Mouse (Mus musculus) hindbrain, postnatal 0 days (tissue): ENCODE measurements around the gene Gpx4. TPM values are rescaled to one million over a fixed set of nuclear protein-coding genes. Genes with fewer than 3 reads are reported as not detected.

Source experiments
- ATAC-seq: fragments of 200-750 bp; cut with Nextera tagmentation; 2 replicates; pipeline ENCODE4 v1.8.0; 2017; ENCODE audit warnings: mild to moderate bottlenecking, moderate TSS enrichment, moderate library complexity
- DNase-seq: peaks from one replicate; pipeline ENCODE4 v3.0.0-alpha.2; 2015; ENCODE audit warnings: low spot score
- H3K27ac ChIP-seq: fragments of 300-500 bp; sonication (generic); 2 replicates; pipeline ENCODE4 v1.5.1; 2014; ENCODE audit warnings: mild to moderate bottlenecking
- H3K27me3 ChIP-seq: fragments of 300-500 bp; sonication (generic); 2 replicates; pipeline ENCODE4 v1.6.1; 2014; ENCODE audit warnings: low read length, mixed read lengths; ENCODE audit not compliant: insufficient read depth
- H3K36me3 ChIP-seq: fragments of 300-500 bp; sonication (generic); 2 replicates; pipeline ENCODE4 v1.6.1; 2014; ENCODE audit warnings: low read length, mixed read lengths; ENCODE audit not compliant: insufficient read depth
- H3K4me1 ChIP-seq: fragments of 300-500 bp; sonication (generic); 2 replicates; pipeline ENCODE4 v1.6.1; 2014; ENCODE audit warnings: antibody characterized with exemption, low read length, mixed read lengths; ENCODE audit not compliant: insufficient read depth
- H3K4me2 ChIP-seq: fragments of 300-500 bp; sonication (generic); 2 replicates; pipeline ENCODE4 v1.6.1; 2014; ENCODE audit warnings: low read depth, mild to moderate bottlenecking, low read length, moderate library complexity, mixed read lengths
- H3K4me3 ChIP-seq: fragments of 300-500 bp; sonication (generic); 2 replicates; pipeline ENCODE4 v1.5.1; 2014; ENCODE audit warnings: low read length
- H3K9ac ChIP-seq: fragments of 300-500 bp; sonication (generic); replicated peaks from 2 replicates; pipeline ENCODE4 v1.6.1; 2014; ENCODE audit warnings: mild to moderate bottlenecking, low read length, moderate library complexity, mixed read lengths
- H3K9me3 ChIP-seq: fragments of 300-500 bp; sonication (generic); 2 replicates; pipeline ENCODE4 v1.6.1; 2016; ENCODE audit warnings: low read length, mixed read lengths
- CTCF ChIP-seq: IDR thresholded peaks from 2 replicates; pipeline ENCODE4 v1.5.1; 2016; ENCODE audit warnings: antibody characterized with exemption, control low read depth, low read depth
- WGBS: fragments of 180-500 bp; shearing (Covaris S2); extraction: QIAGEN DNeasy Blood & Tissue Kit; methylation state at CpG from one replicate; pipeline ENCODE4 v1.1.7; 2014; 5-methylcytosine and 5-hydroxymethylcytosine counted together
- polyA plus RNA-seq: library from polyadenylated mRNA; unstranded; fragments of >200 nt; fragmentation: Nextera tagmentation; extraction: Ambion mirVana; gene quantifications from 2 replicates; pipeline ENCODE4 v1.2.1, GENCODE M21; 2015
- total RNA-seq: library from RNA; depleted of rRNA; stranded (reverse); fragments of >200 nt; gene quantifications from 2 replicates; pipeline ENCODE4 v1.2.3, GENCODE M21; 2014

Gene Gpx4
- total and polyA plus RNA-seq, 2 experiments from 2014 or later: 379 to 757 TPM

- WGBS: 53% methylated on average over 9 of the region's 9 CpGs
- Histone ChIP-seq H3K4me1 (no peaks in the 10 kb centered on the region; the same call in 1 of the 2 replicates), H3K9ac (no peak overlapping the region), H3K4me2 (no peak overlapping the region), H3K9me3 (no peaks in the 10 kb centered on the region), H3K36me3 (no peaks in the 10 kb centered on the region), H3K27ac (peak overlapping the region; percentile 52; the same call in 1 of the 2 replicates), H3K27me3 (no peaks in the 10 kb centered on the region), H3K4me3 (no peak overlapping the region)
- ATAC-seq (peak; percentile 49; the same call in 1 of the 2 replicates), DNase-seq (peak; percentile 59)
- no peak for TF ChIP-seq CTCF
Measured at GRCm38 (mm10) chr10:80070837-80071515, 24.0 kb downstream of the Gpx4 start.

DNA sequence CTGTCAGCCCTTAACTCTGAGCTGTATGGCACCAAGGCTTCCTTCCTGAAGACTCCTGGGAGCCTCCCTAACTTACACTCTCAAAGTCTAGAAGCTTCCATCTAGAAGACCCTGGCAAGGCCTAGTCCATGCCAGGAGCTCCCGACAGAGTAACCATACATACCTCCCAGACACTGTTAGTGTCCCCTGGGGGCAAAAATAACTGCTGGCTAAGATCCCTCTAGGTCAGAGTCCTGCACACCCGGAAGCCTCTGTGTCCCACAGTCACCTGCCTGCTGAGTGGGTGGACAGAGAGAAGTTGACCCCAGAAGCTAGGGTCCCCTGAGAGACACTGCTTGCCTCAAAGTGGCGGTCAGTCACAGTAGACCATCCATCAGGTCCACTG lies 24.5 kb downstream of the Gpx4 start:
- ATAC-seq: no peak
- Histone ChIP-seq H3K9ac (no peak overlapping the region), H3K4me3 (no peak overlapping the region), H3K27me3 (no peaks in the 10 kb centered on the region), H3K9me3 (no peaks in the 10 kb centered on the region), H3K27ac (peak overlapping the region; percentile 51; the same call in 1 of the 2 replicates), H3K4me1 (no peaks in the 10 kb centered on the region; the same call in 1 of the 2 replicates), H3K36me3 (no peaks in the 10 kb centered on the region), H3K4me2 (no peak overlapping the region)
- TF ChIP-seq CTCF: no peak
- WGBS: 83% methylated on average over 3 of the region's 3 CpGs
- DNase-seq: no peak

- Histone ChIP-seq H3K36me3 (no peaks in the 10 kb centered on the region), H3K9me3 (no peaks in the 10 kb centered on the region), H3K4me3 (no peak overlapping the region), H3K9ac (no peak overlapping the region), H3K27ac (no peak overlapping the region), H3K27me3 (no peaks in the 10 kb centered on the region), H3K4me1 (no peaks in the 10 kb centered on the region; the same call in 1 of the 2 replicates), H3K4me2 (no peak overlapping the region)
- DNase-seq (no peak), ATAC-seq (no peak)
- WGBS: 82% methylated on average over 20 of the region's 20 CpGs
- TF ChIP-seq CTCF: no peak
Measured at GRCm38 (mm10) chr10:80072623-80073489, 25.9 kb downstream of the Gpx4 start.

GRCm38 (mm10) chr10:80074813-80075601 lies 28.0 kb downstream of the Gpx4 start:
- TF ChIP-seq CTCF: peak; percentile 29; the same call in 1 of the 2 replicates

GRCm38 (mm10) chr10:80075924-80076323 lies 29.0 kb downstream of the Gpx4 start:
- no peak for TF ChIP-seq CTCF
- H3K9me3 ChIP-seq: no peaks in the 10 kb centered on the region
- no peak overlapping the region for H3K4me3 ChIP-seq
- H3K4me2 ChIP-seq: no peak overlapping the region
- WGBS: 32% methylated on average over 1 of the region's 1 CpGs
- H3K9ac ChIP-seq: 0 out of 2 replicates have a peak overlapping the region, but pooled peaks have one; percentile 3
- peaks cover 13% of the 10 kb centered on the region for H3K36me3 ChIP-seq
- no peaks in the 10 kb centered on the region; the same call in 1 of the 2 replicates for H3K4me1 ChIP-seq
- H3K27ac ChIP-seq: peak overlapping the region; percentile 45; the same call in 1 of the 2 replicates
- no peak for DNase-seq
- ATAC-seq: no peak
- H3K27me3 ChIP-seq: no peaks in the 10 kb centered on the region

More at GRCm38 (mm10) chr10:80074813-80075601, 28.0 kb downstream of the Gpx4 start:
- Histone ChIP-seq H3K9ac (no peak overlapping the region), H3K9me3 (no peaks in the 10 kb centered on the region), H3K27ac (no peak overlapping the region; the same call in 1 of the 2 replicates), H3K4me1 (no peaks in the 10 kb centered on the region; the same call in 1 of the 2 replicates), H3K4me2 (peak overlapping the region; percentile 22), H3K36me3 (peaks cover 7% of the 10 kb centered on the region; the same call in 1 of the 2 replicates), H3K4me3 (no peak overlapping the region), H3K27me3 (no peaks in the 10 kb centered on the region)
- ATAC-seq (peak; percentile 32; the same call in 1 of the 2 replicates), DNase-seq (peak; percentile 44)
- WGBS: 21% methylated on average over 28 of the region's 28 CpGs

DNA sequence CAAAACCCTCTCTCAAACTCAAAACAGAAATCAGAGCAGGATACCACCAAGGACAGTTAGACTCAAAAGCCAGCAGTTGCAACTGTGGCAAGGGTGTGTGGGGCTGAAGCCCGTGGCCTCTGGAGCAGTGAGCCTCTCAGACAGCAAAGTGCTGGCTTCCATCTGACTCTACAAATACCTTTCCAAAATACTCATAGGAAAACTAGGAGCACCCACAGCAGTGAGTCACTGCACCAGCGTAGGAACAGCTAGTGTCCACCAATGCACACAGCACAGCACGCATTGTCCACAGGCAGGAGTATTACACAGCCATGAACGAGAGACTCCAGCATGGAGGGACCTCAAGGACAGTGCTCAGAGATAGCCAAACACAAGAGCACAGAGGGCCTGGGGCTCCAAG lies 29.4 kb downstream of the Gpx4 start:
- no peaks in the 10 kb centered on the region; the same call in 1 of the 2 replicates for H3K4me1 ChIP-seq
- no peak overlapping the region for H3K4me2 ChIP-seq
- TF ChIP-seq CTCF: no peak
- no peak overlapping the region for H3K27ac ChIP-seq
- no peaks in the 10 kb centered on the region for H3K27me3 ChIP-seq
- no peak for DNase-seq
- H3K4me3 ChIP-seq: no peak overlapping the region
- H3K9me3 ChIP-seq: no peaks in the 10 kb centered on the region
- no peak for ATAC-seq
- 97% methylated on average over 4 of the region's 4 CpGs for WGBS
- H3K9ac ChIP-seq: 0 out of 2 replicates have a peak overlapping the region, but pooled peaks have one; percentile 3
- peaks cover 18% of the 10 kb centered on the region for H3K36me3 ChIP-seq
